Mouse (Mus musculus): ENCODE measurements around the gene Jade1. TPM values are rescaled to one million over a fixed set of nuclear protein-coding genes. Genes with fewer than 3 reads are reported as not detected.

The Jade1 gene
- total and polyA plus RNA-seq, 2 experiments from 2014 or later = 16.7 to 21.8 TPM

DNA sequence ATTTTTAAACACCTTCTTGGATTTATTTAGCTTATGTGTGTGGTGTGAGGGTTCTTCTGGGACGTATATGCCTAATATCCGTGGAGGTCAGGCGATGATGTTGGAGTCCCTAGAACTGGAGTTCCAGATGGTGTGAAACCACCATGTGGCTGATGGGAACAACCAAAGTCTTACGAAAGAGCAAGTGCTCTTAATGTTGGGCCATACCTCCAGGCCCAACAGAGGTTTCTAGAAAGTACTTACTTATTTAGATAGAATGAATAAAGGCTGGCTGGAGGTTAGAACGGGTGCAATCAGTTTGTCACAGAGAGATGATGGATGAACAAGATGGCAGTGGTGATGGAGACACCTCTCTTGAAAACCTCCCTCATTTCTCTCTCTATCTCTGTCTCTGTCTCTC lies 6.3 kb downstream of the Jade1 start:
- no peaks in the 10 kb centered on the region for H3K4me1 ChIP-seq (ENCODE audit: insufficient read depth, low read length)
- H3K27ac ChIP-seq (ENCODE audit: low read depth, low read length) = no peak overlapping the region
- 91% methylated on average over 5 of the region's 5 CpGs for WGBS
- no peak overlapping the region for H3K9ac ChIP-seq (replicated peaks; ENCODE audit: low read length, poor library complexity, severe bottlenecking)
- DNase-seq (ENCODE audit: low spot score) (no peak), ATAC-seq (ENCODE audit: low FRiP score) (no peak)
- H3K4me3 ChIP-seq (ENCODE audit: low read depth, low read length) = no peak overlapping the region
- H3K36me3 ChIP-seq (ENCODE audit: insufficient read depth, low read length) = no peaks in the 10 kb centered on the region
- TF ChIP-seq CTCF (IDR thresholded peaks at IDR 0.05) = no peak
- H3K4me2 ChIP-seq (ENCODE audit: low read depth, low read length, poor library complexity, severe bottlenecking) = no peak overlapping the region
- H3K27me3 ChIP-seq (ENCODE audit: insufficient read depth, low read length) = no peaks in the 10 kb centered on the region
- no peaks in the 10 kb centered on the region for H3K9me3 ChIP-seq (ENCODE audit: low read length)

DNA sequence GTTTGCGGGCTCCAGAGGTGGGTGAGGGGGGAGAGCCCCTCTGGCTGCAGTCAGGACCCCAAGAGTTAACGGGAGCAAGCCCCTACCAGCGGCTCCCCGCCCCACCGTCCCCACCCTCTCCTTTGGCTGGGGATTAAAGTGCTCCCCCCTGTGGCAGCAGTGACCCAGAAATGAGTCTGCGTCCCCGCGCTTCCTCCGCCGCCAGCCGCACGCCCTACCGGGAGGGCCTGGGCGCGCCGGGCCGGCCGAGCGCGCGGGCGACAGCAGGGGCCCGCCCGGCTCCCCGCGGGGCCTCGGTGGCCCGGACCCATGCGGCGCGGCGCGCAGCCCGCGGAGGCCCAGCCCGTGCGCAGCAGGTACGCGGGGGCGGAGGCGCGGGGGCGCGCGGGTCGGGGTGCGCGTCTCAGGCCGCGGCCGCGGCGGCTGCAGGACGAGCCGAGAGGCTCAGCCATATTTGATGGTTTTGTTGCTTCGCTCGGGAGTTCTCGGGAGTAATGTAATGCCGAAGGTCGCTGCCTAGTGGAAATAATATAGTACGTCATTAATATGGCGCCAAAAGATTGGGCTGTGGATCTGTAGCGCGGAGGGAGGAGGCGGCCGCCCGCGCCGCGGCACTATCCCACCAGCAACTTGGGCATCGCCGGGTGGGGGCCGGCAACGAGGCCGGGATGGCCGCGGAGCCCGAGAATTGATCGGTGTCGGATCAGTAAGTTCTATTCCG lies 7.8 kb downstream of the Jade1 start:
- peak overlapping the region; percentile 87 for H3K4me2 ChIP-seq (ENCODE audit: low read depth, low read length, poor library complexity, severe bottlenecking)
- H3K9ac ChIP-seq (replicated peaks; ENCODE audit: low read length, poor library complexity, severe bottlenecking) = peak overlapping the region; percentile 83
- H3K4me1 ChIP-seq (ENCODE audit: insufficient read depth, low read length) = no peaks in the 10 kb centered on the region
- TF ChIP-seq CTCF (IDR thresholded peaks at IDR 0.05) = peak; percentile 64
- ATAC-seq (ENCODE audit: low FRiP score) (peak; percentile 66), DNase-seq (ENCODE audit: low spot score) (peak; percentile 86)
- no peaks in the 10 kb centered on the region for H3K36me3 ChIP-seq (ENCODE audit: insufficient read depth, low read length)
- H3K4me3 ChIP-seq (ENCODE audit: low read depth, low read length) = peak overlapping the region; percentile 89
- no peaks in the 10 kb centered on the region for H3K9me3 ChIP-seq (ENCODE audit: low read length)
- WGBS = under 1% methylated on average over 61 of the region's 81 CpGs
- peak overlapping the region; percentile 91 for H3K27ac ChIP-seq (ENCODE audit: low read depth, low read length)
- H3K27me3 ChIP-seq (ENCODE audit: insufficient read depth, low read length) = no peaks in the 10 kb centered on the region

DNA sequence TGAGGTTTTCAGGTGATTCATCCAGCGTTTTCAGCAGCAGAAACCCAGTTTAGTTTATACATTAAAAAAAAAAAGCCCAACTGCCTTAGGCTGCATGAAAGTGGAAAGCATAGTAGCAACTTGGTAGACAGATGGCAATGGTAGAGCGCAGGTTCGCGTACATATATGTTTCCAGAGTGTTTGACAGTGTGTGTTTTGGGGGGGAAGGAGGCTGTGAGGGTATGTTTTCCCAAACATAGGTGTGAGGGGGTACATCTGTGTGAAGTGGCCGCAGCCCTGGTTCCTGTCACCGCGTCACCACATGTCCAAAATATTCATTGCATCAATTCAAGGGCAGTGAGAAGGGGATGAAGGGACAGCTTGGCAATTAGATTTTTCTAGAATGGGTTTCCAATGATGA lies 8.5 kb downstream of the Jade1 start:
- peak overlapping the region; percentile 89 for H3K4me3 ChIP-seq (ENCODE audit: low read depth, low read length)
- H3K27me3 ChIP-seq (ENCODE audit: insufficient read depth, low read length) = no peaks in the 10 kb centered on the region
- peak overlapping the region; percentile 91 for H3K27ac ChIP-seq (ENCODE audit: low read depth, low read length)
- ATAC-seq (ENCODE audit: low FRiP score) (0 out of 2 replicates have a peak, but pooled peaks have one; percentile 12), DNase-seq (ENCODE audit: low spot score) (peak; percentile 10)
- peak overlapping the region; percentile 83 for H3K9ac ChIP-seq (replicated peaks; ENCODE audit: low read length, poor library complexity, severe bottlenecking)
- H3K9me3 ChIP-seq (ENCODE audit: low read length) = no peaks in the 10 kb centered on the region
- H3K4me2 ChIP-seq (ENCODE audit: low read depth, low read length, poor library complexity, severe bottlenecking) = peak overlapping the region; percentile 87
- H3K4me1 ChIP-seq (ENCODE audit: insufficient read depth, low read length) = no peaks in the 10 kb centered on the region
- no peaks in the 10 kb centered on the region for H3K36me3 ChIP-seq (ENCODE audit: insufficient read depth, low read length)
- WGBS = 1% methylated on average over 7 of the region's 7 CpGs
- TF ChIP-seq CTCF (IDR thresholded peaks at IDR 0.05) = no peak; the same call in 1 of the 2 replicates

DNA sequence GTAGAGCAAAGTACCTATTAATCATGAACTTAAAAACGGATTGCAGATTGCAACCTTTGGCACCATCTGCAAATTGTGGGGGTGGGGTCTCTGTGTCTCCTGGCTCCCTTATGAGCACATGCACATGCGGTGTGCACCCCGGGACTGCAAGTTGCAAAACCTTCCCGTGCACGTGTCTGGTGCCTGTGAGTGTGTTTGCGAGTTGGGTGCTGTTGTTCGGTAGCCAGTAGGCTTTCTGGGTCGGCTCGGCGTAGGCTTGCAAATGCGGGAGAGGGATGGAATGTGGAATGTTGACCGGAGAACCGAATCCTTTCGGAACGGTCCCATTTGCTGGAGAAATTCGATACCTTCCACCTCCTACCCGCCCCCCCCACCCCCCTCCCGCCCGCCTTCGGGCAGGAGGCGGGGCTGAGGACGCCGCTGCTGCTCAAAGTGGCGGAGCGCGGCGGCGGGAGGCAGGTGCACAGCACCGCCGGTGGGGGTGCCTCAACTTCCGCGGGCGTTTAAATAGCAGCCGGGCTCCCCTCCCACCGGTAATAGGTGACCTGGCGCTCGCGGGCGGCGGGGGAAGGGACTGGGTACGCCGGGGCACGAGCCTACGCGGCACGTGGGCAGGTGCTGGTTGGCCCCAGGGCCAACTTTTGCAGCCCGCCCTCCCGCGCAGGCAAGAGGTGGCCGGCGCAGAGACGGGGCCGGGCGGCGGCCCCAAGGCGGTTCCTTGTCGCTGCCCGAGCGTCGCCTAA lies 9.1 kb downstream of the Jade1 start:
- peak overlapping the region; percentile 83 for H3K9ac ChIP-seq (replicated peaks; ENCODE audit: low read length, poor library complexity, severe bottlenecking)
- no peaks in the 10 kb centered on the region for H3K36me3 ChIP-seq (ENCODE audit: insufficient read depth, low read length)
- H3K27ac ChIP-seq (ENCODE audit: low read depth, low read length) = peak overlapping the region; percentile 92
- no peaks in the 10 kb centered on the region for H3K9me3 ChIP-seq (ENCODE audit: low read length)
- no peaks in the 10 kb centered on the region for H3K27me3 ChIP-seq (ENCODE audit: insufficient read depth, low read length)
- peak; percentile 60 for ATAC-seq (ENCODE audit: low FRiP score)
- peak overlapping the region; percentile 89 for H3K4me3 ChIP-seq (ENCODE audit: low read depth, low read length)
- H3K4me1 ChIP-seq (ENCODE audit: insufficient read depth, low read length) = no peaks in the 10 kb centered on the region
- WGBS = under 1% methylated on average over 37 of the region's 60 CpGs
- peak; percentile 66 for DNase-seq (ENCODE audit: low spot score)
- no peak for TF ChIP-seq CTCF (IDR thresholded peaks at IDR 0.05)
- H3K4me2 ChIP-seq (ENCODE audit: low read depth, low read length, poor library complexity, severe bottlenecking) = peak overlapping the region; percentile 87

DNA sequence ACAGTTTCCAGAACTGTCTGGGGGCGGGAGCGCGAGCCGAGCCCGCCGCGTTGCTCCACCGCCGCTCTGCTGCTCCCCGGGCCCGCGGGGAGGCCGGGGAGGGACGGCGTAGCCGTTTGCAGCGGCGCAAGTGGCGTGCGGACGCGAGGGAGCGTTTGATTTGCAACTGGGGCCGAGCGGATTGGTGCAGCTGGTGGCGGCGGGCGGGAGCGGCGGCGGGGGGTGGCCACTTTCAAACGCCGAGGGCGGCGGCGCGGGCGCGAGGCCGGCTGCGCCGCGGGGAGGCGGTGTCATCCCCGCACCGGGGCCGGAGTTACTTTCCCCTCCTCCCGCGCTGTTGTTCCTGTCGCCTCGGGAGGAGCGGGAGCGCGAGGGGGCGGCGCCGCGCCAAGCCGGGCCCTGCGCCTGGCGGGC lies 9.9 kb downstream of the Jade1 start:
- H3K9ac ChIP-seq (replicated peaks; ENCODE audit: low read length, poor library complexity, severe bottlenecking) = peak overlapping the region; percentile 83
- ATAC-seq (ENCODE audit: low FRiP score) (peak; percentile 71), DNase-seq (ENCODE audit: low spot score) (peak; percentile 83)
- WGBS = 1% methylated on average over 47 of the region's 61 CpGs
- no peak for TF ChIP-seq CTCF (IDR thresholded peaks at IDR 0.05)
- H3K4me1 ChIP-seq (ENCODE audit: insufficient read depth, low read length) = no peaks in the 10 kb centered on the region
- no peaks in the 10 kb centered on the region for H3K9me3 ChIP-seq (ENCODE audit: low read length)
- H3K27me3 ChIP-seq (ENCODE audit: insufficient read depth, low read length) = no peaks in the 10 kb centered on the region
- peak overlapping the region; percentile 92 for H3K27ac ChIP-seq (ENCODE audit: low read depth, low read length)
- no peaks in the 10 kb centered on the region for H3K36me3 ChIP-seq (ENCODE audit: insufficient read depth, low read length)
- peak overlapping the region; percentile 87 for H3K4me2 ChIP-seq (ENCODE audit: low read depth, low read length, poor library complexity, severe bottlenecking)
- peak overlapping the region; percentile 89 for H3K4me3 ChIP-seq (ENCODE audit: low read depth, low read length)

DNA sequence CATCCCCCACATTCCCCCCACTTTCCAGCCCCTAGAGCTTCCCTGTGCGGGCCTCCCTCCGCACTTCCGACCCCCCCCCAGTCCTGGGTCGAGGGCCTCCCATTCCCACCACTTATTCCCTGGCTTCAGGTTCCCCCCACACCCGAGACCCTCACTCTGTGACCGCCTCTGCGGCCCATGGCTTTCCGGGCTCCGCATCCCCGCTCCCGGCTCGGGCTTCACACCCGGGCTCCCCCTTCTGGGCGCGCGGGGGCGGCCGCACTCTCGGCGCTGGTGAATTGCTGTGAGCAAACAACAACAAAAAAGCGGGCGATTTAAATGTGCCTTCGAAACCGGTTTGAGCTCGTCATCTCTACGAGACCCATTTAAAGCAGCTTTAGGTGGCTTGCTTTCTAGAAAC lies 10.4 kb downstream of the Jade1 start:
- Histone ChIP-seq H3K36me3 (ENCODE audit: insufficient read depth, low read length) (no peaks in the 10 kb centered on the region), H3K27me3 (ENCODE audit: insufficient read depth, low read length) (no peaks in the 10 kb centered on the region), H3K4me2 (ENCODE audit: low read depth, low read length, poor library complexity, severe bottlenecking) (peak overlapping the region; percentile 87), H3K4me3 (ENCODE audit: low read depth, low read length) (peak overlapping the region; percentile 89), H3K4me1 (ENCODE audit: insufficient read depth, low read length) (no peaks in the 10 kb centered on the region), H3K27ac (ENCODE audit: low read depth, low read length) (peak overlapping the region; percentile 92), H3K9ac (replicated peaks; ENCODE audit: low read length, poor library complexity, severe bottlenecking) (peak overlapping the region; percentile 83), H3K9me3 (ENCODE audit: low read length) (no peaks in the 10 kb centered on the region)
- TF ChIP-seq CTCF (IDR thresholded peaks at IDR 0.05) = peak; percentile 72
- 0% methylated on average over 22 of the region's 26 CpGs for WGBS
- ATAC-seq (ENCODE audit: low FRiP score) = peak; percentile 68
- DNase-seq (ENCODE audit: low spot score) = peak; percentile 91
